Mouse (Mus musculus): ENCODE data around the gene Plpp7.

The Plpp7 gene

GRCm38 (mm10) chr2:32095351-32096121 lies at the start of gene Plpp7:
Gene Plpp7, plus strand, starts transcription at chr2:32095528.
- peak; percentile 69 for DNase-seq (ENCODE audit: low spot score)

GRCm38 (mm10) chr2:32046009-32046408 lies 49.3 kb upstream of the Plpp7 start:
- no peak for DNase-seq (ENCODE audit: low spot score)

GRCm38 (mm10) chr2:32047323-32047722 lies 48.0 kb upstream of the Plpp7 start:
- no peak for DNase-seq (ENCODE audit: low spot score)

GRCm38 (mm10) chr2:32051791-32052190 lies 43.5 kb upstream of the Plpp7 start:
- DNase-seq (ENCODE audit: low spot score), result no peak

GRCm38 (mm10) chr2:32052418-32052817 lies 42.9 kb upstream of the Plpp7 start:
- DNase-seq (ENCODE audit: low spot score), result no peak

GRCm38 (mm10) chr2:32055357-32055965 lies 39.9 kb upstream of the Plpp7 start:
- no peak for DNase-seq (ENCODE audit: low spot score)

GRCm38 (mm10) chr2:32056524-32056923 lies 38.8 kb upstream of the Plpp7 start:
- DNase-seq (ENCODE audit: low spot score), result no peak

- no peak for DNase-seq (ENCODE audit: low spot score)
These were observed 38.0 kb upstream of the Plpp7 start for GRCm38 (mm10) chr2:32057360-32057759.

GRCm38 (mm10) chr2:32057794-32058193 lies 37.5 kb upstream of the Plpp7 start:
- no peak for DNase-seq (ENCODE audit: low spot score)

- no peak for DNase-seq (ENCODE audit: low spot score)
These were observed 37.1 kb upstream of the Plpp7 start for GRCm38 (mm10) chr2:32058241-32058640.

- DNase-seq (ENCODE audit: low spot score), result no peak
These were observed 36.6 kb upstream of the Plpp7 start for GRCm38 (mm10) chr2:32058716-32059115.

- DNase-seq (ENCODE audit: low spot score), result no peak
These were observed 35.7 kb upstream of the Plpp7 start for GRCm38 (mm10) chr2:32059613-32060012.

- DNase-seq (ENCODE audit: low spot score), result no peak
These were observed 35.0 kb upstream of the Plpp7 start for GRCm38 (mm10) chr2:32060228-32060805.

- DNase-seq (ENCODE audit: low spot score), result no peak
These were observed 34.1 kb upstream of the Plpp7 start for GRCm38 (mm10) chr2:32061189-32061588.

- DNase-seq (ENCODE audit: low spot score), result no peak
These were observed 33.4 kb upstream of the Plpp7 start for GRCm38 (mm10) chr2:32061722-32062505.

GRCm38 (mm10) chr2:32062626-32063410 lies 32.5 kb upstream of the Plpp7 start:
- DNase-seq (ENCODE audit: low spot score), result no peak

GRCm38 (mm10) chr2:32063451-32064151 lies 31.7 kb upstream of the Plpp7 start:
- no peak for DNase-seq (ENCODE audit: low spot score)

GRCm38 (mm10) chr2:32064913-32065312 lies 30.4 kb upstream of the Plpp7 start:
- no peak for DNase-seq (ENCODE audit: low spot score)

GRCm38 (mm10) chr2:32065371-32065791 lies 29.9 kb upstream of the Plpp7 start:
- DNase-seq (ENCODE audit: low spot score), result no peak

GRCm38 (mm10) chr2:32066005-32066404 lies 29.3 kb upstream of the Plpp7 start:
- DNase-seq (ENCODE audit: low spot score), result no peak

Data from ovary, postnatal 36 days (tissue).